Mouse (Mus musculus) CH12.LX (cell line): Measurements from ENCODE around the gene Ttc7b. TPM values are rescaled to one million over a fixed set of nuclear protein-coding genes. Genes with fewer than 3 reads are reported as not detected.

ENCODE experiments used
- DNase-seq: peaks from one replicate; pipeline ENCODE4 v3.0.0-alpha.2; 2013; ENCODE audit errors: extremely low read depth
- H3K27ac ChIP-seq: 2 replicates; pipeline ENCODE4 v1.5.1; 2012; ENCODE audit warnings: low read depth, mild to moderate bottlenecking, control low read depth, moderate library complexity; ENCODE audit not compliant: insufficient read depth
- H3K27me3 ChIP-seq: replicated peaks from 2 replicates; pipeline ENCODE3; 2012; ENCODE audit warnings: inconsistent platforms
- H3K36me3 ChIP-seq, 2 experiments: replicated peaks in 1 of 2; 2 replicates each; pipeline versions ENCODE3 to v1.6.1; 2012; ENCODE audit warnings: inconsistent platforms in 1 of 2, low read length in 1 of 2, mild to moderate bottlenecking in 1 of 2, mixed read lengths in 1 of 2, moderate library complexity in 1 of 2; ENCODE audit not compliant: control insufficient read depth in 1 of 2, insufficient read depth in 1 of 2
- H3K4me1 ChIP-seq, 2 experiments: 2 replicates each; pipeline ENCODE4 v1.6.1; 2012; ENCODE audit warnings: inconsistent platforms in 1 of 2, moderate library complexity in 1 of 2; ENCODE audit not compliant: insufficient read depth in 2 of 2, control insufficient read depth in 1 of 2
- H3K4me2 ChIP-seq: 2 replicates; pipeline ENCODE4 v1.6.1; 2012; ENCODE audit warnings: low read depth, mild to moderate bottlenecking, control low read depth; ENCODE audit not compliant: poor library complexity, insufficient read depth, severe bottlenecking
- H3K4me3 ChIP-seq, 3 experiments: fragments of 150-350 bp in 1 of 3; sonication (generic) in 1 of 3; replicated peaks in 1 of 3; 2 replicates each; pipeline versions ENCODE3 to v1.5.1; 2011 to 2012; ENCODE audit warnings: low read depth in 2 of 3, low read length in 2 of 3, mild to moderate bottlenecking in 2 of 3, moderate library complexity in 2 of 3, control low read depth in 1 of 3, improper control_type of control experiment in 1 of 3, inconsistent platforms in 1 of 3, mixed read lengths in 1 of 3; ENCODE audit not compliant: poor library complexity in 1 of 3
- H3K79me2 ChIP-seq: replicated peaks from 2 replicates; pipeline ENCODE4 v1.6.1; 2012; ENCODE audit warnings: mild to moderate bottlenecking, moderate library complexity; ENCODE audit not compliant: control insufficient read depth, poor library complexity, insufficient read depth, severe bottlenecking; ENCODE audit errors: extremely low read depth
- H3K9ac ChIP-seq: 2 replicates; pipeline ENCODE4 v1.6.1; 2012; ENCODE audit warnings: low read depth, mild to moderate bottlenecking, control low read depth, moderate library complexity; ENCODE audit not compliant: insufficient read depth
- H3K9me3 ChIP-seq: replicated peaks from 2 replicates; pipeline ENCODE3; 2012; ENCODE audit warnings: low read length, inconsistent platforms, mixed read lengths
- BHLHE40 ChIP-seq: IDR thresholded peaks from 2 replicates; pipeline ENCODE4 v1.6.1; 2011; ENCODE audit warnings: mild to moderate bottlenecking, low read depth, low read length, improper control_type of control experiment
- EP300 ChIP-seq: IDR thresholded peaks from 2 replicates; pipeline ENCODE4 v1.6.1; 2011; ENCODE audit warnings: low read length, improper control_type of control experiment
- GABPA ChIP-seq: IDR thresholded peaks from 2 replicates; pipeline ENCODE4 v1.6.1; 2012; ENCODE audit warnings: low read depth, low read length, improper control_type of control experiment, inconsistent platforms; ENCODE audit not compliant: insufficient replicate concordance
- HCFC1 ChIP-seq: IDR thresholded peaks from 2 replicates; pipeline ENCODE4 v1.6.1; 2012; ENCODE audit warnings: low read depth, mild to moderate bottlenecking, inconsistent platforms, low read length, improper control_type of control experiment
- IRF4 ChIP-seq: IDR thresholded peaks from 2 replicates; pipeline ENCODE4 v1.6.1; 2014; ENCODE audit warnings: low read depth, mild to moderate bottlenecking, inconsistent platforms, low read length, improper control_type of control experiment
- JUND ChIP-seq: conservative IDR thresholded peaks from 2 replicates; pipeline ENCODE4 v1.6.1; 2011; ENCODE audit warnings: low read depth, low read length, improper control_type of control experiment
- MAX ChIP-seq: IDR thresholded peaks from 2 replicates; pipeline ENCODE4 v1.6.1; 2011; ENCODE audit warnings: low read length, improper control_type of control experiment
- MAZ ChIP-seq: IDR thresholded peaks from 2 replicates; pipeline ENCODE4 v1.6.1; 2012; ENCODE audit warnings: low read depth, mild to moderate bottlenecking, inconsistent platforms, low read length, improper control_type of control experiment, moderate library complexity
- MYC ChIP-seq: IDR thresholded peaks from 2 replicates; pipeline ENCODE4 v1.6.1; 2011; ENCODE audit warnings: low read depth, mild to moderate bottlenecking, improper control_type of control experiment, low read length
- PAX5 ChIP-seq: IDR thresholded peaks from 2 replicates; pipeline ENCODE4 v1.6.1; 2012; ENCODE audit warnings: low read length, inconsistent platforms, mixed read lengths
- POLR2A ChIP-seq: IDR thresholded peaks from 2 replicates; pipeline ENCODE4 v1.6.1; 2011; ENCODE audit warnings: low read depth, mild to moderate bottlenecking, improper control_type of control experiment, low read length
- RAD21 ChIP-seq: IDR thresholded peaks from 2 replicates; pipeline ENCODE4 v1.6.1; 2011; ENCODE audit warnings: low read depth, mild to moderate bottlenecking, low read length, improper control_type of control experiment, moderate library complexity
- SIN3A ChIP-seq: IDR thresholded peaks from 2 replicates; pipeline ENCODE4 v1.6.1; 2012; ENCODE audit warnings: low read length, improper control_type of control experiment, inconsistent platforms
- SMC3 ChIP-seq: IDR thresholded peaks from 2 replicates; pipeline ENCODE4 v1.6.1; 2011; ENCODE audit warnings: low read depth, low read length, improper control_type of control experiment
- TBP ChIP-seq: conservative IDR thresholded peaks from 2 replicates; pipeline ENCODE4 v1.6.1; 2011; ENCODE audit warnings: low read depth, low read length, improper control_type of control experiment
- TCF12 ChIP-seq: IDR thresholded peaks from 2 replicates; pipeline ENCODE4 v1.6.1; 2014; ENCODE audit warnings: low read depth, mild to moderate bottlenecking, inconsistent platforms, low read length, improper control_type of control experiment
- USF1 ChIP-seq: IDR thresholded peaks from 2 replicates; pipeline ENCODE4 v1.6.1; 2014; ENCODE audit warnings: low read depth, mild to moderate bottlenecking, inconsistent platforms, low read length, improper control_type of control experiment
- ZC3H11A ChIP-seq: IDR thresholded peaks from 2 replicates; pipeline ENCODE4 v1.6.1; 2012; ENCODE audit warnings: low read depth, mild to moderate bottlenecking, inconsistent platforms, low read length, improper control_type of control experiment
- ZKSCAN1 ChIP-seq: IDR thresholded peaks from 2 replicates; pipeline ENCODE4 v1.6.1; 2012; ENCODE audit warnings: low read depth, inconsistent platforms, low read length, improper control_type of control experiment, borderline replicate concordance
- ZNF384 ChIP-seq: IDR thresholded peaks from 2 replicates; pipeline ENCODE4 v1.6.1; 2012; ENCODE audit warnings: low read depth, low read length, improper control_type of control experiment, inconsistent platforms
- dilution Hi-C: fragments of 300-500 bp; cut with MboI; formaldehyde crosslinking; loops from 2 replicates; pipeline ENCODE4 v1.14.3; 2020; ENCODE audit warnings: low sequenced_read_pairs; ENCODE audit not compliant: extremely low pct_unique_long_range_greater_than_20kb, extremely low pct_ligation_motif_present
- in situ Hi-C: fragments of 300-500 bp; cut with MboI; formaldehyde crosslinking; loops from 3 replicates; pipeline ENCODE4 v1.14.3; 2019; ENCODE audit warnings: low sequenced_read_pairs, low pct_ligation_motif_present, low pct_unique_long_range_greater_than_20kb, mixed read lengths
- polyA plus RNA-seq: library from polyadenylated mRNA; unstranded; fragments of >175 nt; gene quantifications from 2 replicates; pipeline ENCODE4 v1.2.1, GENCODE M21; 2012; ENCODE audit warnings: low read depth; ENCODE audit not compliant: insufficient read length
- total RNA-seq, 2 experiments: library from RNA; depleted of rRNA; stranded (reverse); fragments of 300-350 nt in 1 of 2; fragments of >200 nt in 1 of 2; gene quantifications; 2 replicates each; pipeline ENCODE4 v1.2.3; 2012 to 2014

Gene Ttc7b
- total and polyA plus RNA-seq, 3 experiments = 7.8 to 18.3 (median 12.7) TPM

DNA sequence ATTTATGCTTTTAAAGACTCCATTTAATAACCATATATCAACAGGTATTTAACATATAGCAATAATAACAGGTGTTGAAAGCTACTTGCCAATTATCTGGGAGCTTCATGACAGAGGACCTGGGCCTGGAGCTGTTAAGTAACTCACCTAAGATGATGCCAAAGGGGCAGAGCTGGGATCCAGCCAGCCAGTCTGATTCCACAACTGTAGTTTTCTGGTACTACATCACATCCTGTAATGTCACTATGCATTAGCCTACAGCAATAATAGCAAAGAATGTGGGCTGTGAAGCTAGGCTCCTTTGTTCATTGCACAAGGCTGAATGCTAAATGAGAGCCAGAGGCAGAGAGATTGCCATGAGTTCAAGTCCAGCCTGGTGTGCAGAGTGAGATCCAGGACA lies 44.3 kb downstream of the Ttc7b start:
- no peak overlapping the region for H3K27ac ChIP-seq
- TF ChIP-seq IRF4 (no peak), USF1 (no peak), ZKSCAN1 (no peak), ZNF384 (no peak), MAX (no peak), HCFC1 (no peak)
- DNase-seq = no peak
- no peaks in the 10 kb centered on the region for H3K9me3 ChIP-seq
- no peaks in the 10 kb centered on the region for H3K79me2 ChIP-seq
- dilution Hi-C loops = no loop called here
- in situ Hi-C loops = no loop called here
- no peak overlapping the region for H3K9ac ChIP-seq
- H3K36me3 ChIP-seq = peaks cover 0 to 35% of the 10 kb centered on the region in 2 experiments
- H3K4me2 ChIP-seq = no peak overlapping the region
- no peaks in the 10 kb centered on the region for H3K27me3 ChIP-seq
- no peak overlapping the region for H3K4me3 ChIP-seq
- H3K4me1 ChIP-seq = peaks cover 0 to 14% of the 10 kb centered on the region in 2 experiments; a peak in 2 of 4 replicates

DNA sequence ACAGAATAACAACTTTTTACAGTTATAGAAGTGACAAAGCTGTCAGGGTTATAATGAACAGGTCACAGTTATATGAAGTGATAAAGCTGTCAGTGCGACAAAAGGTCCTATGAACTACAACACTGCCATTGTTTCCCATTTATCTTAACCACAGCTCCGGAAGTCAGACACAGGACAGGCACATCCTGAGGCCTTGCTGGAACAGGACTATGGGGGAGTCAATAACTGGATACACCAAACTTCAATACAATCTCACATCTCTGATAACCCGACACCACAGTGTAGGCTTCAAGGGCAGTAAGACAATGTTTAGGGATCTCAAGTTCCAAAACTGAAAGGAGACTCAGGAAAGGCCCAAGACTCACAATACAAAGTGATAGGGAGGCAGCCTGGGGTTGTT lies 45.1 kb downstream of the Ttc7b start:
- no peaks in the 10 kb centered on the region for H3K9me3 ChIP-seq
- H3K9ac ChIP-seq = no peak overlapping the region
- no peaks in the 10 kb centered on the region for H3K79me2 ChIP-seq
- no peak for DNase-seq
- no peak overlapping the region for H3K27ac ChIP-seq
- no peak overlapping the region for H3K4me2 ChIP-seq
- peaks cover 0 to 30% of the 10 kb centered on the region in 2 experiments for H3K36me3 ChIP-seq
- no peaks in the 10 kb centered on the region for H3K27me3 ChIP-seq
- no peak overlapping the region for H3K4me3 ChIP-seq
- TF ChIP-seq POLR2A (no peak), TBP (no peak), MYC (no peak), JUND (no peak), MAZ (no peak), ZC3H11A (no peak), EP300 (no peak), SMC3 (no peak), PAX5 (no peak), TCF12 (no peak), RAD21 (no peak), BHLHE40 (no peak), GABPA (no peak), SIN3A (no peak)
- in situ Hi-C loops (no loop called here), dilution Hi-C loops (no loop called here)
- H3K4me1 ChIP-seq = peaks cover 0 to 6% of the 10 kb centered on the region in 2 experiments; a peak in 2 of 4 replicates
